Mouse (Mus musculus) midbrain, postnatal 0 days (tissue): ENCODE measurements at regions not wholly inside any gene's neighbourhood (a gene's known extent, or its start where the extent isn't known, plus 50 kb on each side); places are given as distances from the start of the nearest gene placed in this dataset.

Experiments
- ATAC-seq: fragments of 200-750 bp; cut with Nextera tagmentation; 2 replicates; pipeline ENCODE4 v1.8.0; 2017; ENCODE audit warnings: moderate number of reproducible peaks, mild to moderate bottlenecking, moderate TSS enrichment, moderate library complexity; ENCODE audit not compliant: low FRiP score
- DNase-seq: peaks from one replicate; pipeline ENCODE4 v3.0.0-alpha.2; 2015; ENCODE audit warnings: low spot score
- H3K27ac ChIP-seq: fragments of 300-500 bp; sonication (generic); 2 replicates; pipeline ENCODE4 v1.5.1; 2014; ENCODE audit warnings: low read depth, mild to moderate bottlenecking, low read length, mixed read lengths
- H3K27me3 ChIP-seq: fragments of 300-500 bp; sonication (generic); 2 replicates; pipeline ENCODE4 v1.6.1; 2014; ENCODE audit warnings: low read length, control low read depth, mixed read lengths; ENCODE audit not compliant: insufficient read depth
- H3K36me3 ChIP-seq: fragments of 300-500 bp; sonication (generic); 2 replicates; pipeline ENCODE4 v1.6.1; 2014; ENCODE audit warnings: low read length, control low read depth, mixed read lengths; ENCODE audit not compliant: insufficient read depth
- H3K4me1 ChIP-seq: fragments of 300-500 bp; sonication (generic); 2 replicates; pipeline ENCODE4 v1.6.1; 2014; ENCODE audit warnings: mild to moderate bottlenecking, control low read depth, antibody characterized with exemption, low read length, mixed read lengths; ENCODE audit not compliant: insufficient read depth
- H3K4me2 ChIP-seq: fragments of 300-500 bp; sonication (generic); 2 replicates; pipeline ENCODE4 v1.6.1; 2014; ENCODE audit warnings: low read depth, mild to moderate bottlenecking, low read length, mixed read lengths; ENCODE audit not compliant: poor library complexity, severe bottlenecking
- H3K4me3 ChIP-seq: fragments of 300-500 bp; sonication (generic); 2 replicates; pipeline ENCODE4 v1.5.1; 2014; ENCODE audit warnings: low read depth, mild to moderate bottlenecking, low read length, moderate library complexity
- H3K9ac ChIP-seq: fragments of 300-500 bp; sonication (generic); replicated peaks from 2 replicates; pipeline ENCODE4 v1.6.1; 2014; ENCODE audit warnings: mild to moderate bottlenecking, low read length, moderate library complexity, mixed read lengths; ENCODE audit not compliant: poor library complexity, severe bottlenecking
- H3K9me3 ChIP-seq: fragments of 300-500 bp; sonication (generic); 2 replicates; pipeline ENCODE4 v1.6.1; 2016; ENCODE audit warnings: low read length, control low read depth
- CTCF ChIP-seq: IDR thresholded peaks from 2 replicates; pipeline ENCODE4 v1.5.1; 2016; ENCODE audit warnings: antibody characterized with exemption, mild to moderate bottlenecking
- WGBS: fragments of 180-500 bp; shearing (Covaris S2); extraction: QIAGEN DNeasy Blood & Tissue Kit; methylation state at CpG from one replicate; pipeline ENCODE4 v1.1.7; 2014; 5-methylcytosine and 5-hydroxymethylcytosine counted together

- Histone ChIP-seq H3K9me3 (no peaks in the 10 kb centered on the region), H3K4me1 (no peaks in the 10 kb centered on the region), H3K27me3 (no peaks in the 10 kb centered on the region), H3K4me2 (no peak overlapping the region), H3K9ac (no peak overlapping the region), H3K27ac (no peak overlapping the region), H3K36me3 (no peaks in the 10 kb centered on the region), H3K4me3 (no peak overlapping the region)
- TF ChIP-seq CTCF, result no peak
- 88% methylated on average over 4 of the region's 4 CpGs for WGBS
- no peak for DNase-seq
- no peak for ATAC-seq
Observed at GRCm38 (mm10) chr1:107899261-107899660, 309.5 kb downstream of the Serpinb8 start.

DNA sequence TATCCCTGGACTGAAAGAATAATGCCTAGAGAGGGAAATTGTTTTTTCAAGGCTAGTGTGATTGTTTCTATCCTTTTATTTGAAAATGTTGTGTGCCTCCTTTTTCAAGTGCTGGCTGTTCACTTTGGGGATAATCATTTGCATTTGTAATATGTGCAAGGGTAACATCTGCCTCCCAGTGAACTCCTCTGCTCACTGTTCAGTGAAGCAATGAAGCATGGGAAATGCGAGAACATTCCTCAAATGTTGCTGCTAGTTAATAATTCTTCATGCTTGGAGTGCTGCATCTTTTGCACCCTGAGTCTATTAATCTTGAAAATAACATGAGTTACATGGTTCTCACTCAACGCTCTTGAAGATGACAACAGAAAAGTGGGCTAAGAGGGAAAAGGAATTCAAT lies 310.6 kb downstream of the Serpinb8 start:
- ATAC-seq (no peak), DNase-seq (no peak)
- WGBS, result 32% methylated on average over 2 of the region's 2 CpGs
- Histone ChIP-seq H3K27ac (no peak overlapping the region), H3K4me3 (no peak overlapping the region), H3K36me3 (no peaks in the 10 kb centered on the region), H3K4me1 (no peaks in the 10 kb centered on the region), H3K4me2 (no peak overlapping the region), H3K9ac (no peak overlapping the region), H3K9me3 (no peaks in the 10 kb centered on the region), H3K27me3 (no peaks in the 10 kb centered on the region)
- no peak for TF ChIP-seq CTCF

GRCm38 (mm10) chr1:107900913-107901312 lies 311.1 kb downstream of the Serpinb8 start:
- H3K9me3 ChIP-seq, result no peaks in the 10 kb centered on the region
- H3K4me1 ChIP-seq, result no peaks in the 10 kb centered on the region
- no peak overlapping the region for H3K9ac ChIP-seq
- H3K4me3 ChIP-seq, result no peak overlapping the region
- H3K27me3 ChIP-seq, result no peaks in the 10 kb centered on the region
- 64% methylated on average over 1 of the region's 1 CpGs for WGBS
- H3K27ac ChIP-seq, result no peak overlapping the region
- no peak overlapping the region for H3K4me2 ChIP-seq
- DNase-seq, result no peak
- ATAC-seq, result no peak
- H3K36me3 ChIP-seq, result no peaks in the 10 kb centered on the region
- no peak for TF ChIP-seq CTCF

GRCm38 (mm10) chr1:107908236-107909063 lies 318.6 kb downstream of the Serpinb8 start:
- no peak for ATAC-seq
- Histone ChIP-seq H3K9ac (no peak overlapping the region), H3K27ac (no peak overlapping the region), H3K4me2 (no peak overlapping the region), H3K4me1 (no peaks in the 10 kb centered on the region), H3K27me3 (no peaks in the 10 kb centered on the region), H3K4me3 (no peak overlapping the region), H3K9me3 (no peaks in the 10 kb centered on the region), H3K36me3 (no peaks in the 10 kb centered on the region)
- DNase-seq, result peak; percentile 71
- WGBS, result 46% methylated on average over 4 of the region's 4 CpGs
- no peak for TF ChIP-seq CTCF

DNA sequence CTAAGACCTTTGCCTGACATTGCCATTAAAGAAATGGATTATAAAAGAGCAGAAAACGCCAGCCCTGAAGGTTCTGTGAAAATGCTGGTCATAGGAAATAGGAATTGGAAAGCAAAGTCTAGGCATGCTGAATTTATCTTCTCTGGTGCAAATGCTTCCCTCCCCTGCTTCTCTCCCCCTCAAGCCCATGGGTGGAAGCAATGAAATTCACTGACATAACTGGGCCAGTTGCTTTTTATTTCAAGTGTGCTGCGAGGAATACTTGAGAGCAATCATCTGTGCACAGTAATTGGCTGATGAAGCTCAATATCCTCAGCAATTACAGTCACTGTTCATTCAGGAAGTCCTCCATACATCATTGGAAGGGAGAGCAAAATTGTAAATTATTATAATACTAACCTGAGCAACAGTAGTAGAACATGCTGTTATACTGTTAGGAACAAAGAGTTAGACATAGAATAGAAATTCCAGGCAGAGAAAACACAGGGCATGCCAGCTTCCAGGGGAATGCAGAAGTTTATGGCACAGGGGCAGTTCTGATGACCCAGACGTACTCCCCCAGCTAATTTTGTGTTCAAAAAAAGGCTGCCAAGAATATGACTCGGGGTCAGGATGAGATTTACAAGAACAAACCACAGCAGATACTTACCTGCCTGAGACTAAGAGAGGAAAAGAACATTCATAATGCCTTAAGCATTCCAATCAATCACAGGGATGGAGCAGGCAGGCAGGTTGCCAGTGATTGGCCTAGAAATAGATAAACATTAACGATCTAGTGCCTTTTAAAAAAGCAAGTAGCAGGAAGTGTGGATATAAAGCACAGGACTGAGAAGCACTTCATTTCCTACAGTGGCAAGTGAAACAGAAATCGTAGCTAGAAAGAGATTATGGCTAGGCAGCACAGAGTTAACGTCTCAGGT lies 325.1 kb downstream of the Serpinb8 start:
- Histone ChIP-seq H3K27me3 (no peaks in the 10 kb centered on the region), H3K9me3 (no peaks in the 10 kb centered on the region), H3K4me2 (no peak overlapping the region), H3K36me3 (no peaks in the 10 kb centered on the region), H3K4me1 (no peaks in the 10 kb centered on the region), H3K4me3 (no peak overlapping the region), H3K9ac (no peak overlapping the region), H3K27ac (no peak overlapping the region)
- DNase-seq (peak; percentile 34), ATAC-seq (peak; percentile 10; the same call in 1 of the 2 replicates)
- WGBS, result 46% methylated on average over 7 of the region's 7 CpGs
- no peak for TF ChIP-seq CTCF

DNA sequence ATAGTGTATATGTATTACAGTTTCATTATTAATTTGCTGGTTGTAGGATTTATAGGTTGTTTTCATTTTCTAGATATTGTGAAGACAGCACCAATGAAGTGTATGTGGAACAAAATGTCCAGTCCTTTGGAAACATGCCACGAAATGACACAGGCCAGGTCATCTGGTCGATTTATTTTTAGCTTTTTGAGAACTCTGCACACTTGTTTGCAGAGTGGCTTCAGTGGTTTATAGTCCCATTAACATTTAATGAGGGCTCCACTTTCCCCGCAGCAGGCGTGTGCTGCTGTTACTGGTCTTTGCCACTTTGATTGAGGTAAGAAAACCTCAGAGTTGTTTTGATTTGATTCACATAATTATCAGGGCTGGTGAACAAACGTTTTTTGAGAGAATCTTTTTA lies 327.2 kb downstream of the Serpinb8 start:
- H3K27me3 ChIP-seq, result no peaks in the 10 kb centered on the region
- no peak overlapping the region for H3K27ac ChIP-seq
- no peaks in the 10 kb centered on the region for H3K9me3 ChIP-seq
- WGBS, result 64% methylated on average over 5 of the region's 5 CpGs
- H3K36me3 ChIP-seq, result no peaks in the 10 kb centered on the region
- no peak overlapping the region for H3K9ac ChIP-seq
- DNase-seq, result no peak
- no peak overlapping the region for H3K4me3 ChIP-seq
- TF ChIP-seq CTCF, result no peak
- H3K4me1 ChIP-seq, result no peaks in the 10 kb centered on the region
- ATAC-seq, result no peak
- no peak overlapping the region for H3K4me2 ChIP-seq
